Mouse (Mus musculus) retina, embryonic 14.5 days (tissue): Measurements from ENCODE around the gene Armc7.
"Not testable (repeated sequence)": the region's sequence is repeated elsewhere in the genome, so short reads cannot be mapped to it uniquely, and the experiment has no call there.

Experiments
- DNase-seq: peaks from one replicate; pipeline ENCODE4 v3.0.0-alpha.2; 2015; ENCODE audit warnings: low spot score

Gene Armc7

DNA sequence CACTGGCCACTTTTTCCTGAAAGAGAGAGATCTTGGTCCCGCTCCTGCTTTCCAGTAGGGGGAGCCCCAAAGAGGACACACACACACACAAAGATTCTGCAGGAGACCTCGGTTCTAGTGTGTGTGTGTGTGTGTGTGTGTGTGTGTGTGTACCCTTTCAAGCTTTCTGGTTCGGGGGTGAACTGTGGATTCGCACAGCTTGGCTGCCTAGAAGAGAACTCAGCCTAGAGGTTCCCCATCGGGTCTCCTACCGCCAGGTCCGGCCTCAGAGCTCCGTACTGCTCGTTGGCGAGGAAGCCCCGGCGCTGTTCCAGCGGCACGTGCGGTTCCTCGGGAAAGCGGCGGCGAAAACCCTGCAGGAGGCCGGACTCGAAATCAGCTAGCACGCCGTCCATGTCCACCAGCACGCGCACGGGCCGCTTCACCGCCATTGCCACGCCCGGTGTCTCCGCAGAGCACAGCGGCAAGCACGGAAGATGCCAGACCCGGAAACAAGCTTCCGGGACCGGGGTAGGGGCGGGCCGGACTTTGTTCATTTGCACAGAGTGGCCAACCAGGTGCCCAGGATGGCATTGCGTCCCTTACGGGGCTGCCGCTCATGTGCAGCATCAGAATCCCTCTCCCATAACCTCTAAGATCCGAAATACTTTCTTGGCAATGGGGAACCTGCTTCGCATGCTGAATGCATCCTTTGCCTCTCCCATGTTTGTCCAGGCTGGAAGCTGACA, 16.1 kb downstream of the Armc7 start, which contains the start of gene Nt5c:
Nt5c (minus strand) TSS at position 507 of the 728 bp plus-strand sequence.
- DNase-seq, result peak; percentile 80

DNA sequence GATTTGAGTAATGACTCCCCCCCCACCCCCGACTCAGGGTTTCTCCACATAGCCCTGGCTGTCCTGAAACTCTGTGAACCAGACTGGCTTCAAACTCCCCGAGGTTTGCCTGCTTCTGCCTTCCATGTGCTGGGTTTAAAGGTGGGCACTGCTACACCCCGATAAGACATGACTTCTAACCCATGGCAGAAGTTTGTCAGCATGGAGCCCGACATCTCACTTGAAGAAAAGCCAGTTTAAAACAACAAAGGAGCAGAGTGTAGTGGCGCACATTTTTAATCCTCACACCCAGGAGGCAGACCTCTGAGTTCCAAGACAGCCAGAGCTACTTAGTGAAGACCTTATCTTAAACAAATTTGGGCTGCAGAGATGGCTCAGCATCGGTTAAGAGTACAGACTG, 16.9 kb downstream of the Armc7 start:
- no peak for DNase-seq

DNA sequence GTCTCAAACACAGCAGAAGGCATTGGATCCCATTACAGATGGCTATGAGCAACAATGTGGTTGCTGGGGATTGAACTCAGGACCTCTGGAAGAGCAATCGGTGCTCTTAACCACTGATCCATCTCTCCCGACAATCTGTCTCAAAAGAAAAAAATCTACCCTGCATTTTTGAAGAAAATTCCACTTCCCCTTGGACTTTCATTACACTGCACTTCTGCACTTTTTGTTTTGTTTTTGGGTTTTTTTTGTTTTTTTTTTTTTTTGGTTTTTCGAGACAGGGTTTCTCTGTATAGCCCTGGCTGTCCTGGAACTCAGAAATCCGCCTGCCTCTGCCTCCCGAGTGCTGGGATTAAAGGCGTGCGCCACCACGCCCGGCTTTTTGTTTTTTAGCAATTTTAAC, 21.1 kb downstream of the Armc7 start:
- DNase-seq, result not testable (repeated sequence)

DNA sequence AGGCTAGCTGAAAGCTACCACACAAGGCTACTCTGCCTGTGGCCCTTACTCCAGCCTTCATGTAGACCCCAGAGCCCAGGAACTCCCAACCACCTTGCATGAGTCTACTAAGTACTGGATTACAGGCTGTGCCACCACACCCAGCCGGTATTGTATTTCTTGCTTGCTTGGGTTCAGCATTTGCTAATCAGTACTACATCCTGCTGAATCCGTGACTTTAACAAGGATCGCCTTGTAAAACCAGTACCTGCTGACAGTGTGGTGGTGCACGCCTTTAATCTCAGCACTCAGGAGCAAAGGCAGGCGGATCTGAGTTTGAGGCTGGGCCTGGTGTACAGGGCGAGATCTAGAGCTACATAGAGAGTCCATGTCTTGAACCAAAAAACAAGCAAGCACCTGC, 27.2 kb downstream of the Armc7 start:
- DNase-seq, result no peak

- no peak for DNase-seq
Measured at GRCm38 (mm10) chr11:115506586-115506985, 31.1 kb downstream of the Armc7 start.

DNA sequence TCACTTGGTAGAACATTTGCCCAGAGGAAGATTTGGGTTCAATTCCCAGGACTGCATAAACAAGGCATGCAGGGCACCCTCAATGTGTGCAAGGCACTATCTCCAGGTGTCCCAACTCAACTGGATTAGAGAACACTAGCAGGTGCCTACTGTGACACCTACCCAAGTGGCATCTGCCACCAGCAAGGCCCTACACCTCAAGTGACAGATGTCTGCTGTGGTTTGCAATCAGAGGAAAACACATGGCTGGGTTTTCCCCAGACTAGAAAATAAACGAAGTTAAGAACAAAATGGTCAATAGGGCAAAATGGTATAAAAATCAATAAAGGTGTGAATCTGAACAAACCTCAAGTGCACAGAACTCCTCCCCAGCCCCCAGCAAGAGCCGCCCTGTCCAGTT, 32.6 kb downstream of the Armc7 start:
- no peak for DNase-seq

DNA sequence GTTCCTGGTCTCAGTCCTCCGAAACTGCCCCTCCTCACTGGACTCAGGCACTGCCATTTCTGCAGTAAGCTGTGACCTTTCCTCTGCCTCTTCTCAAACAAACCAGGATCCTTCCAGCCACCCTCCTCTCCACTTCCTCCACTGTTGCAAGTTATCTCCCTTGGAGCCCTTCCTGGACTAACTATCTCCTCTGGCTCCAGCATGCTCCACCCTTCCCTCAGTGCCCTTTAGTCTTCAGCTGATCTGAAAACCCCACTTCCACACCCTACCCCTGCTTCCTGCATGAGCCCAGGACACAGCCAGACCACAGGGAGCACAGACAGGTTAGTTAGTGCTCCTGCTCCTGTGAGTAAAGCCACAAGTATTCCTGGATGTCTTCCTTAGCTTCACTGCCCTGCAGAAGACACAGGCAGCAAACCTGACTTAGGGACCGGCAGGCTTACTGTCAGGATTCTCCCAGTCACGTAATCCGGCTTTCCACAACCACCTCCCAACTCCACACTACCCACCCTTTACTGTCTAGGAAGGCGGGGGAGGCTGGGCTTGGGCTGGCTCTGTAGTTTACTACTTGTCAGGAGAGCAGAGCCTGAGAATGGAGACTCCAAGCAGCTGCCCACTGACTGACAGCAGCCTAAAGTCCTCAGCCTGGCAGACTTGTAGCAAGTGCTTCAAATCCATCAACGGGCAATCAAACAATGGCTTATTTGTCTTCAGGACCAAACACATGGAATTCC, 34.5 kb downstream of the Armc7 start:
- no peak for DNase-seq

DNA sequence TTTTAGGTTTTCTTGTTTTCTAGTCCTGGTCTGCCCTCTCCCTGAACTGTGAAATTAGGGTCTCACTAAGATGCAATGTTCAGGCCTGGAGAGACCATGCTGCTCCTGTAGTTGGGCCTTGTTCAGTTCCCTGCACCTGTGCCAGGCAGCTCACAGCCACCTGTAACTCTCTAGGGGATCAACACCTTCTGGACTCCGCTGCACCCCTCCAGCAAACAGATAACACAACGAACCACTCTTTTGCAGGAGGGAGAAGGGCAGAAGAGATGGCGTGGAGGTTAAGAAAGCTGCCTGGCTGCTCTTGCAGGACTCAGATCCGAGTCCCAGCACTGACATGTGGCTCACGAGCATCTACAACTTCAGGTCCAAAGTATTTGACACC, 35.0 kb downstream of the Armc7 start:
- no peak for DNase-seq

DNA sequence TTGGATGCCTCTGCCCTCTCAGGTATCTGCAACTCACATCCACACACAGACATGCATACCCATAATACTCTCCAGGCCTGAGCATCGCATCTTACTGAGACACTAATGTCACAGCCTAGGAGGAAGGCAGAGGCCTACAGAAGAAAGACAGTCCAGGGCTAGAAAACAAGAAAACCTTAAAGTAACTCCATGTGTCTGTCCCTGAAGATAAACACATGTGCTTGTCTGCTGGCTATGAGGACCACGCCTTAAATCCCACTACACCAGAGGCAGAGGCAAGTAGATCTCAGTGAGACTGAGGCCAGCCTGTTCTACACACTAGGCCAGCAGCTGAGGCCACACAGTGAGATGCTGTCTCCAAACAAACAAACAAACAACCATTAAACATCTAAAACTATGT, 35.7 kb downstream of the Armc7 start:
- DNase-seq, result no peak

DNA sequence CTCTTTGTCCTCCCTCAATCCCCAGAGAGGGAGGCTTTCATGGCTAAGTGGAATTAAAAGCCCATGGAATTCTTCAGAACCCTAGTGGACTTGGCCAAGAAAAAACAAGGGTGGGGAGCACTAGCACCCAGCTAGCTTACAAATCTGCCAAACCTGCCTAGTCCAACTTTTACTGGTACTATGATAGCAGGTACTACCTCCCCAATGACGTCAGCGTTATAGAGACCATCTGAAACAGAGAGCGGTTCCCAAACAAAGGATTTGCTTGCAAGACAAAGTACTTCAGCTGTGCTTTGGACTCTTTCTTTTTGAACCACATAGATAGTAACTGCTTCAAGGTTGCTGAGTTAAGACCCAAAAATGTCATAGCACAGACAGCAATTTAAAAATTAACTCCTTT, 36.5 kb downstream of the Armc7 start:
- peak; percentile 28 for DNase-seq

GRCm38 (mm10) chr11:115512407-115513183, 37.1 kb downstream of the Armc7 start:
- peak; percentile 43 for DNase-seq

GRCm38 (mm10) chr11:115513271-115514237, 38.1 kb downstream of the Armc7 start:
- peak; percentile 62 for DNase-seq

DNA sequence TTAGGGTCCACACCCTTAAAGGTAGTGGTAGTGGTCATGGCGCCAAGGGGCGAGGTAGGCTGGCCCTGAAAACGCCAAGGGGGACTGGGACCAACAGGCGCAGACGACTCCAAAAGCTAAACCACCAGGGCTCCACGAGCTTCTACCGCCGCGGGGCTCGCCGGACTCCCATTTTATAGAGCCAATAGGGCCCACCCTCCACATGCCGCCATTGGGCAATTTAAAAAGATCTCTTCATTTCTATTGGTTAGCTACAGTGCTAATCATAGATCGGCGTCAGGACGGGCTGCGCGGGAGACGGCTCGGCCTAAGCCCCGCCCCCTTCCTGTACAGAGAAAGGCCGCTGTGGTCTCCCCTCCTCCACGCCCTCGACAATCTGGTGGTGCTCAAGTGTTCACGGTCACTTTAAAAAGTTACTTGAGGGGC, 38.8 kb downstream of the Armc7 start, which contains the start of gene Jpt1:
Jpt1 (minus strand) TSS at position 150 of the 426 bp plus-strand sequence.
- peak; percentile 99 for DNase-seq

DNA sequence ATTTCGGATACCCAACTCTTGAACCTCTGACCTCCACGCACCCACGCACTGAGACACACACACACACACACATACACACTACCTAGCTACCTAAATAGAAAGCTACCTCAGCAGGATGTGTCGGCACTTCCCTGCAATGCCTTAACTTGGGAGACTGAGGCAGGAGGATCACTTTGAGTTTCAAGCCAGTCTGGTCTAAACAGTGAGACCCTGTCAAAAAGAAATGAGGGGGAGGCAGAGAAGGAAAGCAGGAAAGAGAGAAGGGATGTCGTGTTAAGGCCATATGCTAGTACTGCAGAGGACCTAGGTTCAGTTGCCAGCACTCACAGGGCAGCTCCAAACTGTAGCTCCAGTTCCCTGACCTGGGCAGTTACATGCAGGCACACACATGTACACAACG, 39.6 kb downstream of the Armc7 start:
- DNase-seq, result no peak

- DNase-seq, result no peak
Measured at GRCm38 (mm10) chr11:115516942-115517341, 41.5 kb downstream of the Armc7 start.

DNA sequence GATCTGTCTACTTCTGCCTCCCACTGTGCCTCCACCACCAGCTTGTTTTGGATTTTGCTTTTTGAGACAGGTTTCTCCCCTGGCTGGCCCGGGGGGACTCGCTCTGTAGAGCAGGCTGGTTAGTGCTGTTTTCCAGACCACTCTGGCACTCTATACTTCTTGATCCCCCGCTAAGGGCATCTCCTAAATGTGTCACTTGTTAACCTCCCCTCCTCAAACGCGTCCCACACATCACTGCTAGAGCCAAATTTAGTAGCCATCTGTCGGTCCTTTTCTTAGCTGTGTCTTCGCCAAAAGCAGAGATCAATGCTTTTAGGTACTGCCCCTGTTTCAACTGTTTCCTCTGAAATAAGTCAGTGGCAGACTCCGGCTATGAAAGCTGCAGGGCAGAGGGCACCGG, 43.2 kb downstream of the Armc7 start:
- DNase-seq, result no peak

GRCm38 (mm10) chr11:115519581-115519980, 44.1 kb downstream of the Armc7 start:
- no peak for DNase-seq

GRCm38 (mm10) chr11:115520218-115520617, 44.8 kb downstream of the Armc7 start:
- DNase-seq, result no peak

- DNase-seq, result no peak
Measured at GRCm38 (mm10) chr11:115521080-115521479, 45.6 kb downstream of the Armc7 start.

DNA sequence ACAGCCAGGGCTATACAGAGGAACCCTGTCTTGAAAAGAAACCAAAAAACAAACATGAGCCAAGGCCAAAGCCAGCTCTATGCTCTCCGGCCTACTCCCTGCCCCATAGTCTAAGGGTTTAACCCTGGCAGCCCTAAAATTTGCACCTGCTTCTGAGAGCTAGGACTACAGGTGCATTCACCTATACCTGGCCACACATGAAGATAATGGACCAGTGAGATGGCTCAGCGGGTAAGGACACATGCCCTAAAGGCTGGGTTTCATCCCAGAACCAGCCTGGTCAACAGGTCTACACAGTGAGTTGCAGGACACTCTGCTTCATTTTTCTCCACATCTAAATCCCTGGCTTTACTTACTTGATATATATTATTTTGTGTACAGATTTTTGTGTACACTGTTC, 46.8 kb downstream of the Armc7 start:
- no peak for DNase-seq

DNA sequence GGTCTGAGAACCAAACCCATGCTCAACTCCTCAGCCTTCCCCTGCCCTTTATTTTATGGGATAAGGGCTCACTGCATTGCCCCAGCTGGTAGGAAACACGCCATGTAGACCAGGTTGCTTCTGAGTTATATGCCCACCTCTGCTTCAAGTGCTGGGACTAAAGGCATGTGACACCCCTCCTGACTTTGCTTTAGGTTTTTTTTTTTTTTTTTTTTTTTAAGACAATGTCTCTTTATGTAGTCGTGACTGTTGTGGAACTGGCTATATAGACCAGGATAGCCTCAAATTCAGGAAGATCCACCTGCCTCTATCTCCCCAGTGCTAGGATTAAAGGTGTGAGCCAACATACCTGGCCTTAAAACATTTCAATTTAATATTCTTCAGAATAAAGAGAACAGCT, 47.2 kb downstream of the Armc7 start:
- no peak for DNase-seq
